Mouse (Mus musculus) erythroblast, embryonic 14.5 days (primary cell): ENCODE results near the gene Pklr.
A peak's percentile ranks its signal among the peaks of the same experiment; 100 is the strongest.

Experiments used
- GATA1 ChIP-seq: IDR thresholded peaks from 2 replicates; pipeline ENCODE4 v1.6.1; 2012; ENCODE audit warnings: low read length, inconsistent platforms, mixed read lengths
- TAL1 ChIP-seq: IDR thresholded peaks from 3 replicates; pipeline ENCODE4 v1.6.1; 2012; ENCODE audit warnings: low read length, inconsistent platforms, mixed read lengths

DNA sequence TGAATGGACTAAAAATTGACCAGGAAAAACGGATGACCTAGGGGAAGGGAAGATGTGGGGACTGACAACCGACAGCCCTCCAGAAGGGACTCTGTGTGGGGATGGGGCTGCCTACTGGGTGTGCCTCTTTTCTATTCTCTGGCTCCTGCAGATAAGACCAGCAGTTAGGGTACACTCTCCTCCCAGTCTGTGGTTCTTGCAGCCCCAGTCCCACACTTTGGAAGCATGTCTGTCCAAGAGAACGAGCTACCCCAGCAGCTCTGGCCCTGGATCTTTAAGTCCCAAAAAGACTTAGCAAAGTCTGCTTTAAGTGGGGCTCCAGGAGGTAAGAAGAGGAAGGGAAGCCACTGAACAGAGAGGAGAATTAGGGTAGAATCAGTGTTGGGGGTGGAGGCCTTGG is at the start of gene Pklr:
- TF ChIP-seq GATA1: peak; percentile 25; the same call in 1 of the 2 replicates
- 0 out of 3 replicates have a peak, but pooled peaks have one; percentile 21 for TF ChIP-seq TAL1
